Mouse (Mus musculus) right cerebral cortex, postnatal 36 days (tissue): Measurements from ENCODE around the gene Vwce.

ENCODE experiments used
- DNase-seq, 2 experiments: peaks; one replicate each; pipeline ENCODE4 v3.0.0; 2022; ENCODE audit warnings: low spot score in 2 of 2, mixed read lengths in 1 of 2

Vwce gene

DNA sequence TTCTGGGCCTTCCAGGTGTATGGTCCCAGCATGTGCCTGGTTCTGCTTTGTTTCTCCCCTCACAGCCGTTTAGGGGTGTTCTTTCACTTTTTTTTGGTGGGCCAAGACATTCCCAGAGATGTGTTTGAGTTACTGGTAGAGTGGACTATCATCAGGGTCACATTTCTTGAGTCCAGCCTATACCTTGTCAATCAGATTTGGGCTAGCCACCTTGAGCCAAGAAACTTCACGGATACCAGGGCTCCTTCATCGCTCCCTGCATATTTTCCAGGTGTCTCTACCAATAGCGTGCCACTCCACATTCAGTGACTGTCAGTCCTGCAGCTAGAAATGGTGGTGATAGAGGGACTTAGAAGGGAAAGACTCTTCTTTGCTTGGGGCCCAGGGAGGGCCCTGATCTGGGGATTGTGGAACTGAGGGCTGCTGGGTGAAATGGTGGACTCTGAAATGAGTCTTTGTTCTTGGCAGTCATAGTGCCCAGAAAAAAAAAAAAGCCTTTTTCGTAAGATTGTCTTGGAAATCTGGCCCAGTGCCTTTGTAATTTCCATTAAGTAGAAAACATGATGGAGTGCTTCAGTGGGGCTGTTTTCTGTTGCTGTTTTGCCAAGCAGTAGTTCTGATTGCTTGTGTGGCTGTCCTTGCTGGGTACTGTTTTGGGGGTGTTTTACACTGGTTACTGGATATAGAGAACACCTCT lies 55.6 kb downstream of the Vwce start:
- DNase-seq, result no peak

DNA sequence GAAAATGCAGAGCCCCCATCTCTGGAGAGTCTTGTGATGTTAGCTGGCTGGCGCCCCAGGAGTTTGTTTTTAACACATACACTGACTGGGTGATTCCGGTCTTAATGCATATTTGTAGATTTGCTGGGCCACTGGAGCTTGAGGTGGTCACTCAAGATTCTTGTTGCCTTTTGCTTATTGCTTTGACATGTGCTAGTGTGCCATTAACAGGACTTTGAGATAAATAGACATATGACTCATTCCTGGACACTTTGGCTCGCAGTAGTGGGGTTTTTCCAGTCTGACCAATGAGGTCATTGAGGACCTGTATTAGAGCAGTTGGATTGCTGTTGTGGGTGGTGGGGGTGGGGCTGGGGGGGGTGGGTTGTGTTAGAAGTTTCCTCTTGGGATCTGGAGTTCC lies 56.3 kb downstream of the Vwce start:
- DNase-seq, result no peak

DNA sequence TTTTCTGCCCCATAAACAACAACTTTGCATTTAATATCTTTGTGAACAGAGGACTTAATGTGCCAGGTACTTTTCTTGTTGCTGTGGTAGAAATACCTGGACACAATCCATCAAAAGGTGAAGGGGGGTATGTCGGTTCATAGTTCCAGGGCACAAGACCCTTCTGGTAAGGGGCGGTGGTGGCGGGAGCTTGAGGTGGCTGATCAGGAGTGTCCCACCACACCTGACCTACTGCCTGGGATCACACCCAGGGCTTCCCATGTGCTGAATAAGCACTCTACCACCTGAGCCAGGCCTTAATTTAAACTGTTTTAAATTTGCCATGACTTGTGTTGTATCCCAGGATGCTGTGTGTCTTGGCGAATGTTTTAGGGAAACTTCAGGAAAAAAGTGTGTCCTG lies 57.1 kb downstream of the Vwce start:
- DNase-seq, result no peak

DNA sequence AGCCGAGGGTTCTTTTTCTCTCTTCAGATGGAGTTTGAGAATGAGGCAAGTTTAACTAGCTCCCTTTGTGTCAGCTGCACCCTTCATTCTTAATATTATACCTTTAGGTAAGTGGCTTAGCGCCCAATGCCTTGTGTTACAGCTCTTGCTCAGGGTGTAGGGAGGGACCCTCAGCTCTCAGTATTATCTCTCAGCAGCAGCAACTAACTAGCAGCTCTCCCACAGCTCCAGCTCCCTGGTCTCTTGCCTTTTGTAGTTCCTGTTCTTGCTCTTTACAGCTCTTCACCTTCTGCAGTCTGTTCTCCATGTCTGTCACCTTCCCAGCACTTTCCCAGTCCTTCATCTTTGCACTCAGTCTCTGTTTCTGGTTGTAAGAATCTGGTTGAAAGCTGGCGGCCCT lies 57.6 kb downstream of the Vwce start:
- DNase-seq, result no peak

DNA sequence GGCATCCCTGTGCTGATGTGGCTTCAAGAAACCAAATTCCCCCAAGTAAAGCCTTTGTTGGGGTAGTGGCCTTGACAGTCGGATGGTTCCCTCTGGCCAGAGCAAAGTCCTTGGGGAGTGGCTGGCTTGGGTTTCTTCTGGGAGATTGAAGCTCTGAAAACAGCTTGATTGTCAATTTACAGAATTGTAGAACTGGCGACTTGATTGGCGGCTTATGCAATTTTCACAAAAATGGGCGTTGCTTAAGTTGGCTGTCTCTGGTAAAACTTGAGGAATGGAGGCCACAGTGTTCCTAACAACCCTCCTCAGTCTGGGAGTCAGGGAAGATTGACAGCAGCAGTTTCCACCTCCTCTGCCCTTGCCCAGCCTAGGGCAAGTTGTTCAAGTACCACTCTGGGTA lies 58.3 kb downstream of the Vwce start:
- DNase-seq, result no peak

DNA sequence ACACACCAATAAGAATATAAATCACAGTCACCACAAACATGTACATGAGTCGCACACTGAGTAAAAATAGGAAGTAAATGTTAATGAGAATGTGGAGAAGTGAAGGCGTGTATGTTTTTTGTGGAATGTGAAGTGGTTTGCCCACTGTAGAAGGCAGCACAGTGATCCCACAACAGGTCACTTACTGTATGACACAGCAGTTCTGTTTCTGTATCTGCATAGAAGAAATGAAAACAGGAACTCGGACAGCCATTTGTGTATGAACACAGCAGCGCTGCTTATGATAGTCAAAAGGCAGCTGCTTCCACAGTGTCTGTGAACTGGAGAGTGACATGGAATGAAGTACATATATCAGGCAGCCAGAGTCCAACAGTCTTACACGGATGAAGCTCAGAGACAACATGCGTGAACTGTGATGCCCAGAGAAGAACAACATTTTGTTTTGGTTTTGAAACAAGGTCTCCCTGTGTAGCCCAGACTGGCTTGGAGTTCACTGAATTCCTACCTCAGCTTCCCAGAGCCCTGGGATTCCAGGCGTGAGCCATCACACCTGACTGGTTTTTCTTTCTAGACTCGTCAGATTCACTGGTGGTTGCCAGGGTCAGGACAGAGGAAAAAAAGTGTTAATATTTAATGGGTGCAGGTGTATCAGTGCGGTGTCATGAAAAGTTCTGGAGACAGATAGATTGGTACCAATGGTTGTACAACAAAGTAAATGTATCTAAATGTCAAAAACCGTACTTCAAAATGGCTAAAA lies 60.1 kb downstream of the Vwce start:
- DNase-seq, result no peak

- no peak for DNase-seq
Measured at GRCm38 (mm10) chr19:10695801-10696200, 61.8 kb downstream of the Vwce start.

- no peak for DNase-seq
Measured at GRCm38 (mm10) chr19:10698131-10698991, 64.3 kb downstream of the Vwce start.

DNA sequence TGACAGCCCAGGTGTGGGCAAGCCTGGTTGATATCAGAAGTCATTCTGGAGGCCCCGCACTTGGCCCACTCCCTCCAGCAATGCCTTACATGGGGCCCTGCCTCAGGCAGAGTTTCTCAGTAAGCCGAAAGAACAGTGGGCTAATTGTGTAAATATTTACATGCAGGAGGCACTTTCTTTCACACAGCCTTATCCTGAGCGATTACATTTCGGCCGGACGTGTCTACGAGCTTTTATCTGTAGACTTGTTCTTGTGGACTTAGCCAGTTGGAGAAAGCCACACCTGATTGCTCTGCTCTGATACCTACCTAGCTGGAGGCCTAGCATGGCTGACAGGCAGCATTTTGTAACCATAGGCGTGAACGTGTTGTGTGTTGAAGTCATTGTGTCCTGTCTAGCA lies 65.8 kb downstream of the Vwce start:
- DNase-seq, result no peak

DNA sequence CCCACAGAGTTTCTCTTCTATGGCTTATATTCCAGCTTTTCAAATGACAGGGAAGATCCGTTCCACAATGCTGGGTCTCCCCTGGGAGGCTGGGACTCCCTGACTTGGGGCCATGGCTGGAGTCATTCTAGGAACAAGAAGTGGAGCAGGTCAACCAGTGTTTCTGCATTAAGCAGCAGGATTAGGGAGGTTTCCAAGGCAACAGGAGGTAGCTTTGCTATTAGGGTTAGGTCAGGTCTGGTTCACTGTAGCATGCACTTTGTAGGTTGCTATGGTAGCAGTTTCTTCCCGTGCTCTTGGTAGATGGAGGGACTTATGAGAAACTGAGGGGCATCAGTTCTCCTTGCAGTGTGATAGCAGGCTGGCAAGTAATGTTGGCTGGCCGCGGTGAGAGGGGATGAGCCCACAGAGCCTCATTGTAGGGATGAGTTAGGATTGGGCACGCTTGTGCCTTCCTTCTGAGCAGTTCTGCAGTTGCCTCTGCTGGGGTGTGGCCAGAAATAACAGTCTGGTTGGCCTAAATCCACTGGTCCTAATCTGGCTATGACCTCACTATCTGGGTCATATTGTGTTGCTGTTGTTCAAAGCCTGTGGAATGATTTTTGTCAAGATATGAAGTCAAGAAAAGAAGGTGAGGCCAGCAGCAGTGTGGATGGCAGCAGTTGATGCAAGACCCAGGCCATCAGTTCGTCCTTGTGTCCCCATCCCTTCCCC lies 67.2 kb downstream of the Vwce start:
- no peak for DNase-seq

GRCm38 (mm10) chr19:10702125-10702524 lies 68.1 kb downstream of the Vwce start:
- no peak for DNase-seq

DNA sequence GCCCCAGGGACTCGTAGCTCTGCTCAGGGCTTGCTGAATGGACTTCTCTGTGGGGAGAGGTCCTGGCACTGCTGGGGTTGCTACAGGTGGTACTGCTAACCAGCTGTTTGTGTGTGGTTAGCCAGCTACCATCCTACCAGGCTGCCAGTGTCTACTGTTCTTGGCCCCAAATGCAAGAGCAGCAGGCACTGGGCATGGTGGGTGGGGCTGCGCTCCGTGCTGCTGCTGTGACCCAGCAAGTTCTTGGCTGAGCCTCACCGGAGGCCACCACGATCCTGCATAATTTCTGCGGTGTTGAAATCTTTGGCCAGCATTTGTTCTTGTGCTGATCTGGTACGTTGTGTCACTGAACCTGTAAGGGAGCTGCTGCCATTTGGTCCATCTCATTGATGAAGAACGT lies 69.5 kb downstream of the Vwce start:
- DNase-seq, result no peak

DNA sequence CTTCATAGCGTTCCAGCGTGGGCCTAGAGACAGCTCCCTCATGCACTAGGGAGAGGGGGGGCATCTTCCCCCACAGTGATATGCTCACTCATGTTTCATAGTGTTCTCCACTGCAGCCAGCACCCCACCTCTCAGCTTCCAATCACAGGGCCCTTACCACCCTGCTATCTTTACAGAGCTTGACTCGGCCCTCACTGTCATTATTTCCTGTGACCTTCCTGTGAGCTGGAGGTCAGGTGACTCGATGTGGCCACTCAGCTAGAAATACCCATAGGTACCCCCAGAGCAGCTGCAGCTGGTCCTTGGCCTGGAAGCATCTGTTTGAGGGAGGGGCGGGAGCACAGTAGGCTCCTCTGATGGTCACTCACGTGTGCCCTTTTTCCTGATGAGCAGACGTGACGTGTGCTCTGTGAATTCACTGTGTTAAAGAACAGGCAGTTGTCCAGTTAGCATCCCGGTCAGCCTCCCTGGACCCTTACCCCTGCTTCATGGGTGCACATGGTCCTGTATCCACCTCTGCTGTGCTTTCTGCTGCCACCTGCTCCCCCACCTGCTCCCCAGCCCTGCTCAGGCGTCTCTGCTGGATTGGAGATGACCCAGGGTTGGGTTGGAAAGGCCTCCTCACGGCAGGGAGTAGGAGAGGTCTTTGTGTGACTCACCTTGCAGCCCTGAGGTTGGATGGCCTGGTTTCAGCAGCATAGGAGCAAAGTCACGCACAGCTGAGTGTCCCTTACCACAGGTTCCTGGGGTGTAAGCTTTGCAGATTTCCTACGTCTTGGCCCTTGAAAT lies 73.3 kb downstream of the Vwce start:
- DNase-seq, result no peak

DNA sequence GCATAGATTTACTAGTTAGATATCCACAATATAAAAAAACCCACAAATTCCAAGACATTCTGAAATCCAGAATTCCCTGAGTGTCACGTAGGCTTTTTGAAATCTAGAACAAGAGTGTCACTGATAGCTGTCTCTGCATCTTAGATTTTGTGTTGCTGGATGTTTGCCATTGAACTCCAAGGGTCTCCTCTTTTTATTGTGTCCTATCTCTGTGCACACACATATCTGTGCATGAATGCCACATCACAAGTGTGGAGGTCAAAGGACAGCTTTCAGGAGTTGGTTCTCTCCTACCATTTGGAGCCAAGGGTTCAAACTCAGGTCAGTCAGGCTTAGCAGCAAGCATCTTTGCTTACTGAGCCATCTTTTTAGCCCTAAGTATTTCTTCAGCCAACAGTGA lies 73.9 kb downstream of the Vwce start:
- DNase-seq, result no peak

GRCm38 (mm10) chr19:10708900-10709299 lies 74.9 kb downstream of the Vwce start:
- no peak for DNase-seq

DNA sequence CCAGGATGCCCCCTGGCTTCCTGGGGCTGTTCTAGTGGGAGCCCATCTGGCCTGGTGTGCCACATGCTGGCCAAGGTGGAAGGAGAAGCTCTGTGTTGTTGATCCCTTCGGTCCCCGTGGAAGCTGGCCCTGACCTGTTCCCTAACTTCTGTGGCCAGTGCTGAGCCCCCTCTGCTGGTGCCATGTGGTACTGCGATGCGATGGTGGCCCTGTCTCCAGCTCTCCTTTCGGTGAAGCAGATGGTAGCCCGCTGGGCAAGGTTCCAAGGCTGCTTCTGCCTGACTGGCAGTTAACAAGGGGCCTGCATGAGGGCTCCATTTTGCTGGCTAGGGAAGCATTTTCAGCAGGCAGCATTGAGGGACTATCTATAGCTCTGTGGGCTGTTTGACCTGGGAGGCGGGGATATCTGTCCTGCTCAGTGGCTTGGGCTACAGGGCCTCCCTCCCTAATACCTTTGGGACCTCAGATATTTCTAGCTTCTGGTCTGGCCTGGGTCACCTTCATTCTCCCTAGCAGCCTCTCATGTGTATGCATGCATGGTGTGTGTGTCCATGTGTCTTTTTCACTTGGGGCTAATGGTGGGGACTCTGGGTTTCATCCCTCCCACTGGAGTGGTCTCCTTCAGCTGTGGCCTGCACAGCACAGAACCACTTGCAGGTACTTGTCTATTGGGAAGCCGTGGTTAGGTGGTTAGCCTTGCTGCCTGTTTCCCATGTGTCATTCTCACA lies 75.5 kb downstream of the Vwce start:
- peak; percentile 95 to 97 for DNase-seq

DNA sequence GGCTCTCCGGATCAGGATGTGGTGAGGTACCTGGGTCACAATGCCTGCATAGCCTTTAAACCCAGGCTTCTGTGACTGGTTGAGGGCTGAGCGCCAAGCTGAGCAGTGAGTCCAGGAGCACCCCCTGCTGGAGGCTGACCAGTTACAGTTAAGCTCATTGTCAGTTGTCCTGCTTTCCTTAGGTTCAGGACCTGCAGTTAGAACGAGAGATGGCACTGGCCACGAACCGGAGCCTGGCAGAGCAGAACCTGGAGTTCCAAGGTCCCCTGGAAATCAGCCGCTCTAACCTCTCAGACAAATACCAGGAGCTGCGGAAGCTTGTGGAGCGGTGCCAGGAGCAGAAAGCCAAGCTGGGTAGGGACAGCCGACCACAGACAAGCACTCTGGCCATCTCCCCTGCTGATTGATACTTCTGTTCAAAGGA lies 76.1 kb downstream of the Vwce start:
- peak; percentile 54 to 65 for DNase-seq

DNA sequence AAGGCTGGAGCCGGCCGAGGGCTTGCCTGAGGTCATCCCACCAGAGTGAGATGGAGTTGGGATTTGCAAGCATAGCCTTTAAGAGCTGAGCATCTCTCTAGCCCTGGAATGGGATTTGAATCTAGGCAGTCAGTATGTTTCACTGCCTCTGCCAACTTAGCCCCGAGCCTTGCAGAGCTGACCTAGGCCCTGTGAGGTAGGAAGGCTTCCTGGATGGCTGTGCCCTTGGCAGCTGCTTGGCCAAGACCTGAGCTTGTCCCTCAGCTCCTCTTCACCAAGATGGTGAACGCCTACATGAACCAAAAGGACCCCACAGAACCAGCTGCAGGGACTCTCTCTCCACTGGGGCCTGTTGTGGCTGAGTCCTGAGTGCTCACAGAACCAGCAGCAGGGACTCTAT lies 76.7 kb downstream of the Vwce start:
- no peak for DNase-seq

- no peak for DNase-seq
Measured at GRCm38 (mm10) chr19:10712194-10712593, 78.2 kb downstream of the Vwce start.

DNA sequence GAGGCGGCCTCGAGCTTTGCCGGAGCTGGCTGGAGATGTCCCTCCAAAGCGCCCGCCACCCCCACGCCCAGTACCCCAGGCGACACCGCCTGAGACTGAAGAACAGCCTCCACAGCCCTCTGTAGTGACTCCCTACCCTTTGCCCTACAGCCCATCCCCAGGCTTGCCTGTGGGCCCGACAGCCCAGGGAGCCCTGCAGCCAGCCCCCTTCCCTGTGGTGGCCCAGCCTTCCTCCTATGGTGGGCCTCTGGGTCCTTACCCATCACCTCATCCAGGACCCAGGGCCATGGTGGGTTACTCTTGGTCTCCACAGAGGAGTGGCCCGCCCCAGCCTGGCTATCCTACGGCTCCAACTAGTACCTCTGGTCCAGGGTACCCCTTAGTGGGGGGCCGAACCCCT lies 78.6 kb downstream of the Vwce start:
- DNase-seq, result no peak
